Mouse (Mus musculus): Measurements from ENCODE around the gene Btbd35f25.

DNA sequence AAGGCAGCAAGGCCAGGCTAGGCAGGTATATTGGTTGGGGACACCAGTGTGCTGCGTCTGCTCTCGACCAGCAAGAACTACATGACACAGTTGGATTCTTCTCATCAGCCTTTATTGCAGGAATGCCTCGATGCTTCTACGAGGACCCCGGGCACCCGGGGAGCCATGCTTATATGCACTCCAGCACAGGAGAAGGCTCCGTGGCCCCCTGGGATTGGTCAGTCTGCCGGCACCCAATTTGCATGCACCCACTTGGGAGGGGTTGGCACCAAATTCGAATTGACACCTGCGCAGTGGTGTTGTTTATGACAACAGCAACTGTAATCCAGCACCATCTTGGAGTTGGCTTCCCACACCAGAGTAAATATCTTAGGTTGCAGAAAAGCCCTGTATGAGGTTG lies 28.1 kb upstream of the Btbd35f25 start:
- no peak for TF ChIP-seq POLR2A (IDR thresholded peaks at IDR 0.05; ENCODE audit: insufficient read length, low read depth)
- TF ChIP-seq MYOG (IDR thresholded peaks at IDR 0.05; ENCODE audit: control insufficient read depth in 1 of 3, insufficient read depth in 1 of 3, insufficient read length in 2 of 3, low read depth in 2 of 3), result no peak
- TF ChIP-seq CEBPB (IDR thresholded peaks at IDR 0.05; ENCODE audit: insufficient read depth, poor library complexity, severe bottlenecking), result no peak
- no peak for TF ChIP-seq POLR2AphosphoS2 (IDR thresholded peaks at IDR 0.05; ENCODE audit: insufficient read length, low read depth)
- no peak for TF ChIP-seq MYOD1 (IDR thresholded peaks at IDR 0.05; ENCODE audit: control insufficient read depth in 1 of 3, insufficient read length in 2 of 3, low read depth in 2 of 3)
- no peak for TF ChIP-seq USF1 (IDR thresholded peaks at IDR 0.05; ENCODE audit: low read depth)
- no peak for TF ChIP-seq E2F4 (IDR thresholded peaks at IDR 0.05; ENCODE audit: insufficient read depth)
- no peak for TF ChIP-seq TCF12 (IDR thresholded peaks at IDR 0.05; ENCODE audit: insufficient read depth, poor library complexity, severe bottlenecking)
- TF ChIP-seq MAX (IDR thresholded peaks at IDR 0.05; ENCODE audit: low read depth), result no peak
- no peak for TF ChIP-seq SRF (IDR thresholded peaks at IDR 0.05; ENCODE audit: control insufficient read depth, insufficient read length, low read depth)
- no peak for TF ChIP-seq TCF3 (IDR thresholded peaks at IDR 0.05; ENCODE audit: insufficient read length, low read depth)
- TF ChIP-seq REST (IDR thresholded peaks at IDR 0.05; ENCODE audit: insufficient read depth, insufficient read length), result no peak

All from myocyte (in vitro differentiated cells).